Mouse (Mus musculus) midbrain, embryonic 11.5 days (tissue): ENCODE data around the gene Parp14. TPM values are rescaled to one million over a fixed set of nuclear protein-coding genes. Genes with fewer than 3 reads are reported as not detected.

Source experiments
- ATAC-seq: fragments of 200-750 bp; cut with Nextera tagmentation; 2 replicates; pipeline ENCODE4 v1.8.0; 2017; ENCODE audit warnings: moderate TSS enrichment, moderate library complexity; ENCODE audit not compliant: low FRiP score
- DNase-seq: peaks from one replicate; pipeline ENCODE4 v3.0.0; 2015; ENCODE audit warnings: low spot score; ENCODE audit errors: missing footprints
- H3K27ac ChIP-seq: fragments of 300-500 bp; sonication (generic); 2 replicates; pipeline ENCODE4 v1.5.1; 2014; ENCODE audit warnings: low read depth, low read length
- H3K27me3 ChIP-seq: fragments of 300-500 bp; sonication (generic); 2 replicates; pipeline ENCODE4 v1.6.1; 2014; ENCODE audit warnings: mild to moderate bottlenecking, low read length, moderate library complexity, mixed read lengths; ENCODE audit not compliant: control insufficient read depth, insufficient read depth
- H3K36me3 ChIP-seq: fragments of 300-500 bp; sonication (generic); 2 replicates; pipeline ENCODE4 v1.6.1; 2014; ENCODE audit warnings: mild to moderate bottlenecking, low read length, moderate library complexity, mixed read lengths; ENCODE audit not compliant: control insufficient read depth, insufficient read depth
- H3K4me1 ChIP-seq: fragments of 300-500 bp; sonication (generic); 2 replicates; pipeline ENCODE4 v1.6.1; 2014; ENCODE audit warnings: low read length; ENCODE audit not compliant: control insufficient read depth, insufficient read depth
- H3K4me2 ChIP-seq: fragments of 300-500 bp; sonication (generic); 2 replicates; pipeline ENCODE4 v1.6.1; 2014; ENCODE audit warnings: mild to moderate bottlenecking, moderate library complexity
- H3K4me3 ChIP-seq: fragments of 300-500 bp; sonication (generic); 2 replicates; pipeline ENCODE4 v1.5.1; 2014; ENCODE audit warnings: low read depth, low read length
- H3K9ac ChIP-seq: fragments of 300-500 bp; sonication (generic); 2 replicates; pipeline ENCODE4 v1.6.1; 2014; ENCODE audit warnings: low read length
- H3K9me3 ChIP-seq: fragments of 300-500 bp; sonication (generic); 2 replicates; pipeline ENCODE4 v1.6.1; 2016; ENCODE audit warnings: low read length; ENCODE audit not compliant: control insufficient read depth
- WGBS: fragments of 180-500 bp; shearing (Covaris S2); extraction: QIAGEN DNeasy Blood & Tissue Kit; methylation state at CpG from one replicate; pipeline ENCODE4 v1.1.7; 2014; 5-methylcytosine and 5-hydroxymethylcytosine counted together
- polyA plus RNA-seq: library from polyadenylated mRNA; unstranded; fragments of >200 nt; fragmentation: Nextera tagmentation; extraction: Ambion mirVana; gene quantifications from 2 replicates; pipeline ENCODE4 v1.2.1, GENCODE M21; 2014

Parp14 gene
- polyA plus RNA-seq, 1 experiment from 2014 or later: 0.37 TPM

- Histone ChIP-seq H3K9me3 (no peaks in the 10 kb centered on the region), H3K9ac (no peak overlapping the region), H3K4me3 (no peak overlapping the region), H3K4me2 (no peak overlapping the region), H3K27ac (no peak overlapping the region), H3K27me3 (no peaks in the 10 kb centered on the region), H3K36me3 (no peaks in the 10 kb centered on the region), H3K4me1 (no peaks in the 10 kb centered on the region)
- WGBS: 98% methylated on average over 2 of the region's 2 CpGs
- DNase-seq (no peak), ATAC-seq (no peak)
Observed at GRCm38 (mm10) chr16:35808838-35809237, 62.5 kb downstream of the Parp14 start.

- H3K27me3 ChIP-seq: no peaks in the 10 kb centered on the region
- H3K36me3 ChIP-seq: no peaks in the 10 kb centered on the region
- no peak overlapping the region for H3K27ac ChIP-seq
- no peaks in the 10 kb centered on the region for H3K9me3 ChIP-seq
- H3K4me2 ChIP-seq: no peak overlapping the region
- no peak overlapping the region for H3K9ac ChIP-seq
- ATAC-seq (no peak), DNase-seq (no peak)
- no peak overlapping the region for H3K4me3 ChIP-seq
- 69% methylated on average over 4 of the region's 4 CpGs for WGBS
- no peaks in the 10 kb centered on the region for H3K4me1 ChIP-seq
Observed at GRCm38 (mm10) chr16:35807663-35807992, 63.7 kb downstream of the Parp14 start.

GRCm38 (mm10) chr16:35806973-35807662, 64.2 kb downstream of the Parp14 start:
- Histone ChIP-seq H3K4me2 (no peak overlapping the region), H3K27ac (no peak overlapping the region), H3K4me1 (no peaks in the 10 kb centered on the region), H3K9me3 (no peaks in the 10 kb centered on the region), H3K9ac (no peak overlapping the region), H3K4me3 (no peak overlapping the region), H3K36me3 (no peaks in the 10 kb centered on the region), H3K27me3 (no peaks in the 10 kb centered on the region)
- WGBS: 82% methylated on average over 6 of the region's 6 CpGs
- ATAC-seq (no peak), DNase-seq (no peak)

GRCm38 (mm10) chr16:35803723-35804122, 67.6 kb downstream of the Parp14 start:
- H3K9ac ChIP-seq: no peak overlapping the region
- H3K4me1 ChIP-seq: no peaks in the 10 kb centered on the region
- H3K4me2 ChIP-seq: no peak overlapping the region
- H3K4me3 ChIP-seq: no peak overlapping the region
- no peak overlapping the region for H3K27ac ChIP-seq
- DNase-seq: no peak
- WGBS: 91% methylated on average over 4 of the region's 4 CpGs
- no peak for ATAC-seq
- no peaks in the 10 kb centered on the region for H3K27me3 ChIP-seq
- H3K36me3 ChIP-seq: no peaks in the 10 kb centered on the region
- H3K9me3 ChIP-seq: no peaks in the 10 kb centered on the region

- Histone ChIP-seq H3K4me3 (no peak overlapping the region), H3K9me3 (no peaks in the 10 kb centered on the region), H3K9ac (no peak overlapping the region), H3K4me2 (no peak overlapping the region), H3K27ac (no peak overlapping the region), H3K4me1 (no peaks in the 10 kb centered on the region), H3K27me3 (no peaks in the 10 kb centered on the region), H3K36me3 (no peaks in the 10 kb centered on the region)
- WGBS: 91% methylated on average over 7 of the region's 7 CpGs
- DNase-seq: no peak
- no peak for ATAC-seq
Observed at GRCm38 (mm10) chr16:35802163-35802562, 69.2 kb downstream of the Parp14 start.

GRCm38 (mm10) chr16:35791962-35792521, 79.3 kb downstream of the Parp14 start:
- ATAC-seq: no peak
- no peaks in the 10 kb centered on the region for H3K9me3 ChIP-seq
- no peak for DNase-seq

GRCm38 (mm10) chr16:35788330-35788729, 83.0 kb downstream of the Parp14 start:
- 96% methylated on average over 6 of the region's 6 CpGs for WGBS
- H3K4me1 ChIP-seq: peaks cover 3% of the 10 kb centered on the region; the same call in 1 of the 2 replicates
- no peak for DNase-seq
- no peaks in the 10 kb centered on the region for H3K36me3 ChIP-seq
- H3K27ac ChIP-seq: no peak overlapping the region
- no peak for ATAC-seq
- no peaks in the 10 kb centered on the region for H3K27me3 ChIP-seq
- no peak overlapping the region for H3K4me2 ChIP-seq
- no peaks in the 10 kb centered on the region for H3K9me3 ChIP-seq
- no peak overlapping the region for H3K4me3 ChIP-seq
- no peak overlapping the region for H3K9ac ChIP-seq

More at GRCm38 (mm10) chr16:35791962-35792521, 79.3 kb downstream of the Parp14 start:
- Histone ChIP-seq H3K27ac (no peak overlapping the region), H3K36me3 (no peaks in the 10 kb centered on the region), H3K27me3 (no peaks in the 10 kb centered on the region), H3K4me2 (no peak overlapping the region), H3K4me1 (peaks cover 3% of the 10 kb centered on the region; the same call in 1 of the 2 replicates), H3K4me3 (no peak overlapping the region), H3K9ac (no peak overlapping the region)
- WGBS: 72% methylated on average over 6 of the region's 6 CpGs

- no peak overlapping the region for H3K27ac ChIP-seq
- WGBS: 66% methylated on average over 8 of the region's 8 CpGs
- DNase-seq: no peak
- H3K36me3 ChIP-seq: no peaks in the 10 kb centered on the region
- H3K4me1 ChIP-seq: peaks cover 3% of the 10 kb centered on the region; the same call in 1 of the 2 replicates
- H3K4me2 ChIP-seq: no peak overlapping the region
- H3K27me3 ChIP-seq: no peaks in the 10 kb centered on the region
- H3K4me3 ChIP-seq: no peak overlapping the region
- ATAC-seq: peak; percentile 35; the same call in 1 of the 2 replicates
- H3K9me3 ChIP-seq: no peaks in the 10 kb centered on the region
- H3K9ac ChIP-seq: no peak overlapping the region
Observed at GRCm38 (mm10) chr16:35787568-35788189, 83.7 kb downstream of the Parp14 start.

GRCm38 (mm10) chr16:35787163-35787562, 84.2 kb downstream of the Parp14 start:
- H3K4me2 ChIP-seq: no peak overlapping the region
- H3K27ac ChIP-seq: no peak overlapping the region
- H3K27me3 ChIP-seq: no peaks in the 10 kb centered on the region
- ATAC-seq: no peak
- 91% methylated on average over 6 of the region's 6 CpGs for WGBS
- no peaks in the 10 kb centered on the region for H3K9me3 ChIP-seq
- no peak overlapping the region for H3K9ac ChIP-seq
- no peaks in the 10 kb centered on the region for H3K36me3 ChIP-seq
- peaks cover 3% of the 10 kb centered on the region; the same call in 1 of the 2 replicates for H3K4me1 ChIP-seq
- peak; percentile 84 for DNase-seq
- no peak overlapping the region for H3K4me3 ChIP-seq
